Mouse (Mus musculus): ENCODE results near the gene Ucp3.

Gene Ucp3

DNA sequence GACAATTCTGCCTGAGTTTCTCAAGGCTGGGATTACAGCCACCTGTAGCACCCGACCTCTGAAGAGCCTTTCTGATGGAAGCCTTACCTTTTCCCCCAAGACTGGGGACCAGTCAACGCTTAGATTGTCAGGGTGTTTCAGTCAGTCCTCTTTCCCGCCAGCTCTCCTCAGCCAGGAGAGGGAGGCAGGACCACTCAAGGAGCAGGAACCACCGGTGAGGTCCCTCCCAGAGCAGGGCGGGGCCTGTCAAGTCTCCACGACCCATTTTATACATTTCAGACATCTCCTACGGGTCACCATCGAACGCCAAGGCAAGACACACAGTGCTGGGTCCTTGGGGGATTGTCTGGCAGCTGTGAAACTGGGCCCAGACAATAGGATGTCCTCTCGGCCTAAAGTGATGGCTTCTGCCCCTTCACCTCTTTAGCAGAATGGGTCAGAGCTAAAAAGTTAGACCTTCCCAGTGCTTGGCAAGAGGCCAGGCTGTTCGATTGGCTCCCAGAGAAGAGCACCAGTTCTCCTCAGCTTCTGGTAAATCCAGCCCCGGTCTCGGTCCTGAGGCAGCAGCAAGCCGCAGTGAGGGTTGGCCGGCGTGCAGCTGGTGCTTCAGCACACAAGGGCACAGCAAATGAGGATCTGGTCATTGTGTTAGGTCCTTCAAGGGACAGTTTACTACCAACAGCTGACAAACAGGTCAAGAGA, 27.6 kb downstream of the Ucp3 start:
- no peak for DNase-seq (ENCODE audit: low spot score in 2 of 2)

DNA sequence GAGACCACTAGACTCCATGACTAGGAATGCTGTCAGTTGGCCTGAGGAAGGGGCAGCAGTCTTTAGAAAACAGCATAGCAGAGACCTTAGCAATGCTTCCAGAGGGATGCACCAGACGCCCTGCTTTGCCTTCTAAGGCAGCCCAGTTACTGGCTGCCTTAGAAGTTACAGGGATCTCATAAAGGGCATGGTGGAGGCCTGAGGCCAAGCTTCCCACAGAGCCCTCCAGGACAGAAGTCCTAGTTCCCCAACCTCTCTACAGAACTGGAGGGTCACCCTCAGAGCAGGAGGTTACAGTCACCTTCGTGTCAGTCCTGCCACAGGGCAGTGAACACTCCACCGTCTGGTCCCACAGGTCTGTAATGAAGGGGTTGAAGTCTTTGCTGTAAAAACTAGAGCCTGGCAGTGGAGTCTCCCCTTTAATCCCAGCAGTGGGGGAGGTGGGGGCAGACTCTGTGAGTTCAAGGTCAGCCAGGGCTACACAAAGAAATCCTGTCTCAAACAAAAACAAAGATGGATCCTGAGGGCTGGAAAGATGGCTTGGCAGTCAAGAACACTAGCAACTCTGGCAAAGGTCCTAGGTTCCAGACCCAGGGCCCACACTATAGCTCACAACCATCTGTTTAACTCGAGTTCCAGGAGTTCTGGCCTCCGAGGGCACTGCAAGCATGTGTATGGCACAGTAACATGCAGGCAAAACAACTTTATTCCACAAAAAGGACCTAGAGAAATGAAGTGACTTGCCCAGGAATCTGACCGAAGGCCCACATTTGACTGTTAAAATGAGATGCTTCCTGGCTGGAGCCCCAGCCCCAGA, 28.4 kb downstream of the Ucp3 start:
- DNase-seq (ENCODE audit: low spot score in 2 of 2): no peak

DNA sequence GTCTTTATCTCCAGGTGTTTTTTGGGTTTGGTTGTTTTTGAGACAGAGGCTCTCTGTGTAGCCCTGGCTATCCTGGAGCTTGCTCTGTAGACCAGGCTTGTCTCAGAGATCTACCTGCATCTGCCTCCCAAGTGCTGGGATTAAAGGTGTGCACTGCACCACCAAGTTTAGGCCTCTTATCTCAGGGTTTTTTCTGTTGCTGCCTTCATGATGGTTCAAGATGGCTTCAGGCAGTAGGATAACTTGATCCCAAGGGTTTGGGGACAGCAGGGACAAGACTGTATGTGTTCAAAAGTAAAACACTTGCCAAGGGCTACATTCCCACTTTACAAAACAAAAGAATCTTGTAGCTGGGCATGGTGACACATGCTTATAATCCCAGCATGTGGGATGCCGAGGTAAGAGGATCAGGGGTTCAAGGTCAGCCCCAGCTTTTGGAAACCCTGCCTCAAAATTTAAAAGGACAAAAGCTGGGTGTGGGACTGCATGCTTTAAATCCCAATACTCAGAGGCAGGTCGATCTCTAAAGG, 29.1 kb downstream of the Ucp3 start:
- DNase-seq (ENCODE audit: low spot score in 2 of 2): no peak

DNA sequence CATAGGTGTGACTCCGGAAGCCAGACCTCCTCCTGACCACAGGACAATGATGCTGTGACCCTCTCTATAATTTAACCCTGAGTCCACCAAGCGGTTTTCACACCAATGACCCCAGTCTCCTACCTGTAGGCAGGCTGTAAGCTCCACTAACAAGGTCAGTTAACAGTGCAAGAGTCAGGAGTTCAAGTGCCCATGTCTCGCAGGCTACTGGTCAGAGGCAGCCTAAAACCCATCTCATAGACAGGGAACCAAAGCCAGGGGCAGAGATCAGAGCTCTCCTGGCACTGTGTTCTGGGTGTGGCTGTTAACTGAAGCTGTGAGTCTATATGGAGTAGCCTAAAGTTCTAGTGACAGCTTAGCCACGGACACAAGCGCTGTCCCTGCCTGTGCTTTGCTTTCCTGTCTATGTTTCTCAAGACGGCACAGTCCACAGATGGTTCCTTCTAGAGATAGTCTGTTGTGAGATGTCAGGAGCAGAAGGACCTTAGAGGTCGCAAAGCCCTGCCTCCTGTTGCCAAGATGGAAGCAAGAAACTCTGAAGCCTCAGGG, 29.7 kb downstream of the Ucp3 start:
- DNase-seq (ENCODE audit: low spot score in 2 of 2): no peak

DNA sequence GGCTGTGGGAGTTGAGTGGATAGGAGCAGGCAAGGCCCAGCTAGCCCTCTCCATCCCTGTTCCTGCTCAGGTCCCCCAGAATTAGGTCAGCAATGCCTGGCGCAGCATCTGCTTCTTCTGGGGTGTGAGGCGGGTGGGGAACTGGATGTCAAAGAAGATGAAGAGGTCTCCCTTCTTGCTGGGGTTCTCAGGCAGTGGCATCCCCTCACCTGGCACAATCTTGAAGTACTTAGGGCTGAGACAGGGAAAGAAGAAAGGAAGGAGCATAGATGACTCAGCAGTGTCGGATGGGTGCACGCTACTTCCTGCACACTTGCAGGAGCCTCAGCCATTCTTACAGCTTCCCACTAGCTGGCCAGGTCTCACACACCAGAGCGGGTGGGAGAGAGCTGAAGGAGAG, 30.3 kb downstream of the Ucp3 start:
- DNase-seq (ENCODE audit: low spot score in 2 of 2): no peak

DNA sequence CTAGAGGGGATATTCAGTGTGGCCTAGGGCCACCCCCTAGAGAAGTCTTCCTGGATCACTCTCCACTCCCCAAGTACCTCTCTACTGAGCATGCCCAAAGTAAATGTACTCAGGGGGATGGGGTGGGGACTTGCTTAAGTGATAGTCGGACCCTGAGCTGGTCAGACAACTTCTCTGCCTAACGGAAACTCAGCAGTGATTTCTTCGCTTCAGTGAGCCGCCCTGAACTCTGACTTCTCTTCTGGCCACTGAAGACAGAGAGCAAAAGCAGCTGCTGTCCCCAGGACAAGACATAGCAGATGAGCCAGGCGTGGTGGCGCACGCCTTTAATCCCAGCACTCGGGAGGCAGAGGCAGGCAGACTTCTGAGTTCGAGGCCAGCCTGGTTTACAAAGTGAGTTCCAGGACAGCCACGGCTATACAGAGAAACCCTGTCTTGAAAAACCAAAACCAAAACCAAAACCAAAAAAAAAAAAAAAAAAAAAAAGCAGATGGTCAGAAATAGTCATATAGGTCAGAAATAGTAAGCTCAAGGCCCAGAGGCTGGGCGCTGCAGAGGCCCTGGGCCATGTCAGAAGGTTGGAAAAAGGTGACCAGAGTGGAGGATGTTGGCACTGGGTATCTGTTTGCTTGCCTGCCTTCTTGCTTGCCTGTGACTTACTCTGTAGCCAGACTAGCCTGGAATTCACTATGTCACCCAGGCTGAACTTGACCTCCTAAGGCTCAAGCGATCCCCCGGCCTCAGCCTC, 32.1 kb downstream of the Ucp3 start:
- DNase-seq (ENCODE audit: low spot score in 2 of 2): no peak

DNA sequence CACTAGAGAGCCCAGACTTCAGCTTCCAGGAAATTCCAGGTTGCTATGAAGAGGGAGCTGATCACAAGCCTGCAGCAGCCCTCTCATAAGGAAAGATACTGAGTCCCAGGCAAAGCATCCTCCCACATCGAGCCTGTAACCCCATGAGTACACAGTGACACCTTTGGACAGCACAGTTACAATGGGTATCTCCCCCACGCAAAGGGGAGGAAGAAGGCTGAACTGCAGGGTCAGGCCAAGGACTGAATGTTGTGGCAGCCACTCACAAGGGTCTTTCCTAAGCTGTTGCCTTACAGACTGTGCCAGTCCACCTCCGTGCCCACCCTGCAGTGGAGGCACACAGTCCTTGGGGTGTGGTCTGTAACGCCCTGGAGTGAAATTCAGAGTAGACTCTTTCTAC, 33.7 kb downstream of the Ucp3 start:
- no peak for DNase-seq (ENCODE audit: low spot score in 2 of 2)

DNA sequence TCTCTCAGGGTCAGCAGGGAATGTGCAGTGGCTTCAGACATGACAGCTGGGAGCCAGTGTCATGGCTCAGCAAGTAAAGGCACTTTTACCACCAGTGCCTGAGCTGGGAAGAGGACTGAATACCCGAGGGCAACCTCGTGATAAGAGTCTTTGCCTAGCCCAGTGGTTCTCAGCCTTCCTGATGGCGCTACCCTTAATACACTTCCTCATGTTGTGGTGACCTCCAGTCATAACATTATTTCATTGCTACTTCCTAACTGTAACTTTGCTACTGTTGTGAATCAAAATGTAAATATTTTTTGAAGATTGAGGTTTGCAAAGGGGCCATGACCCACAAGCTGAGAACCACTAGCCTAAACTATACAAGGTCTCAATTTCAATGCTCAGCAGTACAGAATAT, 35.9 kb downstream of the Ucp3 start:
- no peak for DNase-seq (ENCODE audit: low spot score in 2 of 2)

DNA sequence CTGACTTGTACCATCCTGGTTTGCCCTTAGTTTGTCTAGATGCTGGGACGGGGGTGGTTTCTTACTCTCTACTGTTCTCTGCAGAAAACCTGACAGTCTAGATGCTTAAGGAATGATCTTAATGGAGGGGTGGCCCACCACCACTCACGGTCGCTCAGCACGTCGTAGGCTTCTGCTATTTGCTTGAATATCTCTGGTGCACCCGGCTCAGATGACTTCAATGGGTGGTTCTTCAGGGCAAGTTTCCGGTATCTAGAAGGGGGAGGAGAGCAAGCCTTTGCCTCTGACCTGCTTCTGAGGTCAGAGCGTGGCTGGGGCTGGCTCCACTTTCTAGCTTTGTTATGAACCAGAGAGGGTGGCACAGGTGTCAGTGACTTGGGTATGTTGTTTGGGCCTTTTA, 38.8 kb downstream of the Ucp3 start:
- DNase-seq (ENCODE audit: low spot score in 2 of 2): no peak

DNA sequence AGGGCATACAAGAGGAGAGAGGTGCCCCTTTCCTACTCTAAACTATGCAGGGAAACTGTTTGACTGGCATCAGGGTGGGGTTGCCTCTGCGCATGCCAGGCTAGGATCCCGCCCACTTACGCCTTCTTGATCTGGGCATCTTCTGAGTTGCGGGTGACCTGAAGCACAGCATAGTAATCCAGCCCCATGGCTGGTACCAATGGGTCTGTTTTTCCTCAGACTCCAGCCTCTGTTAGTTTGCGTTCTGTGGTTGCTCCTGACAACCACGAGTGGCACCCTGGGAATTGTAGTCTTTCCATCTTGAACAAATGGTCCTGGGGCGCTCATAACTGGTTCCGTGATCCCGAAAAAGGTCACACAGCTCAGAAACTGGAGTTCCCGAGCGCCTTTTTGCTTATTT, 41.8 kb downstream of the Ucp3 start, which contains the start of gene Dnajb13:
Gene Dnajb13, minus strand, starts transcription at position 388 of the 400 bp plus-strand sequence.
- DNase-seq (ENCODE audit: low spot score in 2 of 2): no peak

DNA sequence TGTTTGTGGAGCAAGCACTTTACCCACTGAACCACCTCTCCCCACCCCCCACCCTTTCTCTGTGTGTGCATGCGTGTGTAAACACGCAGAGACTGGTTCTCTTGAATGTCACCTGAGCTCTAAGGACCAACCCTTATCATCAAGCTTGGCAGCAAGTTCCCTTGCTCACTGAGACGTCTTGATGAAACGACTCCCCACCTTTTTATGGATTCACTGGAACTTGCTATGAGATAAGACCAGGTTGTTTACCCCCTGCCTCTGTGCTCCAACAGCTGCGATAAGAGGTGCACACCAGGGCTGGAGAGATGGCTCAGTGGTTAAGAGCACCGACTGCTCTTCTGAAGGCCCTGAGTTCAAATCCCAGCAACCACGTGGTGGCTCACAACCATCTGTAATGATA, 47.4 kb downstream of the Ucp3 start:
- DNase-seq (ENCODE audit: low spot score in 2 of 2): no peak

DNA sequence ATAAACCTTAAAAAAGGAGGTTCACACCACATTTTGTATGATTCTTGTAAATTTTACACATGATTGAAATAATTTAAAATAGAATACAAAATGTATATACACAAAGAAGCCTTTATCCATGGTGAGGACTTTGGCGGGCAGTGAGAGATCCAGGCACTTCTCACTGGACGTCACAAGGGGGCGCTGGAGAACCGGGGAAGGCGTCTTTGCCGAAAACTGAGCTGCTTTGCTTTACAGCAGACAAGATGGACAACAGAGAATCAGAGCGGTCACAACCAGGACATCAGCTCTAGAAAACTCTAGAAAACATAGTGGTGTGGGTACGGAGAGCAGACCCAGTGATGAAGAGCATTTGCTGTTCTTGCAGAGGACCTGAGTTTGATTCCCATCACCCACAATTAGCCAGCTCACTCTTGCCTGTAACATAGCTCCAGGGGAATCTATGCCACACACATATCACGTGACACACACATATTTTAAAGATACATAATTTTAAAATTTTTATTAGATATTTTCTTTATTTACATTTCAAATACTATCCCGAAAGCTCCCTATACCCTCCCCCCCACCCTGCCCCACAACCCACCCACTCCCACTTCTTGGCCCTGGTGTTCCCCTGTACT, 48.0 kb downstream of the Ucp3 start:
- DNase-seq (ENCODE audit: low spot score in 2 of 2): peak in 1 of 2 experiments; percentile 72

DNA sequence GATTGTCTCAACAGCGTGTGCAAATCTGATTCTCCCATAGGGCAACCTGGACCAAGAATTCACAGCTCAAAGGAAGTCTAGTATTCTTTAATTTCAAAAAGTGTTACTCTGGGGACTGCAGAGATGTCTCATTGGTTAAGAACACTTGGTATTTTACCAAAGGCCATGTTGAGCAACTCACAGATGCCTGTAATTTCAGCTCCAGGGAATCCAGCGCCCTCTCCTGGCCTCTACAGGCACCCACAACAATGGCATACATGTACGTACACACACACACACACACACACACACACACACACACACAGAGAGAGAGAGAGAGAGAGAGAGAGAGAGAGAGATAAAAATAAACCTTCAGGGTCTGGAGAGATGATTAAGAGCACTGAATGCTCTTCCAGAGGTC, 49.4 kb downstream of the Ucp3 start:
- DNase-seq (ENCODE audit: low spot score in 2 of 2): no peak

DNA sequence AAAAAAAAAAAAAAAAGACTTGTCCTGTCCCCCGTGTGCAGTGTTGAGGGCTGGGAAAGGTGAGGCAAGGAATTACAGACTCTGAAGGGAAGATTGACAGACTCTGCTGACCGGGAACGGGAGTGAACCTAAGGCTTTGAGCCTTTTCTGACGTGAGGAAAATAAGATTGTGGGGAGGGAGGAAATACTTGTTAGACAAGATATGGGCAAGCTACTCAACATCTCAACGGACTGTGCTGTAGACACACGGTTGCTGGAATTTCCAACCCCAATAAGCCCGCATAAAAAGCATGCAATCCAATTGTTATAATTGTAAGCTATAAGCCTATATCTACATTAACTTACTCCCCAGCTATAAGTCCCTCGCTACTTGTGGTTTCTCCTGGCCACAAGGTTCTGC, 51.9 kb downstream of the Ucp3 start:
- no peak for DNase-seq (ENCODE audit: low spot score in 2 of 2)

DNA sequence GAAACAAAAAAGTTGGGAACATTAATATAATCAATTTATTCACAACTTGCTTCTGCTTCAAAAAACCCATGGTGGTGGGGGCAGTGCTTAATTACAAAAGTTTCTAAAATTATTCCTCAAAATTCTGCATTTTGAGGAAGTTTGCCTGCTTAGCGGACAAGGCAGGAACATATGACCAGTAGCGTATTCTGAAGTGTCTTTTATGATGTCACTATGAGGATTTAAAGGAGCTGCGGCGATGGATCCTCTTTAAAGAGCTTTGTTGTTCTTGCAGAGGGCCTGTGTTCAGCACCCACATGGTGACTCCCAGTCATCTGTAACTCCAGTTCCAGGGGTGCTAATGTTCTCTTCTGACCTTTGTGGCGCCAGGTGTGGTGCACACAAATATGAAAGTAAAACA, 58.0 kb downstream of the Ucp3 start:
- DNase-seq (ENCODE audit: low spot score in 2 of 2): no peak

DNA sequence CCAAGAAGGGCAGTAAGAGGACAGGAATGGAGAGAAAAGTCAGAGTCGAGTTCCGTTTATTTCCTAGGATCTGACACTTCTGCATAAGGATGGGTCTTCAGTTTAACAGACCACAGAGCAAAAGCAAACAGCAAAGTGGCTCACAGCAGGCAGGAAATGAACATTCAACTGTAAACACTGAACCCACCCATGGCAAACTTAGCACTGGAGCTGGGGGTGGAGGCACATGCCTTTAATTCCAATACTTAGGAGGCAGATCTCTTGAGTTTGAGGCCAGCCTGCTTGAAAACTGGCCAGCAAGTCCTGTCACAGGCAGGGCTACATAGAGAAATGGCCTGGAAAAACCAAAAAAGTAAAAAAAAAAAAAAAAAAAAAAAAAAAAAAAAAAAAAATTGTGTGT, 60.7 kb downstream of the Ucp3 start:
- no peak for DNase-seq (ENCODE audit: low spot score in 2 of 2)

DNA sequence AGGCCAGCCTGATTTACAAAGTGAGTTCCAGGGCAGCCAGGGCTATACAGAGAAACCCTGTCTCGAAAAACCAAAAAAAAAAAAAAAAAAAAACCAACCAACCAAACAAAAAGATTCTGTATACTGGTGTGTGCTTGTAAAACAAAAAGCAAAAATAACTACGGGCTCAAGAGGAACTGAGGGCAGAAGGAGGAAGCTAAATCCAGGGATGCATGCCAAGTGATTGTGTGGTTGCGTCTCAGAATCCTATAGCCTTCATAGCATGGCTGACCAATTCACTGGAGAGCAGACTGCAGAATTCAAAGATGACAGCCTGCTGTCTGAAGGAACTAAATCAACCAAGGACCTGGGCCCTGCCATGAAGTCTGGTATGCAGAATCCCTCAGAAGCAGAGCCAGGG, 61.4 kb downstream of the Ucp3 start:
- no peak for DNase-seq (ENCODE audit: low spot score in 2 of 2)

DNA sequence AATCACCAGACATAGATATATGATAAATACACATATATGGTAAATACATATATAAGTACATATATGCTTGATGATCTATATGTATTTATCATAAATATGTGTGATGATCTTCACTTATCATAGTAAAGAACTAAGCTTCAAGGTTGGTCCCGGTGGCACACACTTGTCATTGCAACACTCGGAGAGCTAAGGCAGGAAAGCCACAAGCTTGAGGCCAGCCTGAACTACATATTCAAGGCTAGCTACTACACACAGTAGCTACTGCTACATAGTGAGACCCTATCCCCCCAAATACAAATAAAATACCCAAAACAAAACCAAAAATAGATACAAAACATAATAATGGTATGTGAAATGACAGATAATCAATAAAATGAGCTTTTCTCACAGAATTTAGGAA, 63.0 kb downstream of the Ucp3 start:
- no peak for DNase-seq (ENCODE audit: low spot score in 2 of 2)

All from frontal cortex, postnatal 10 days (tissue).